Mouse (Mus musculus) spleen, postnatal 4 days (tissue): Measurements from ENCODE around the gene Pmvk.

Experiments
- DNase-seq, 2 experiments: peaks; one replicate each; pipeline ENCODE4 v3.0.0; 2022; ENCODE audit warnings: low spot score in 2 of 2

Gene Pmvk

DNA sequence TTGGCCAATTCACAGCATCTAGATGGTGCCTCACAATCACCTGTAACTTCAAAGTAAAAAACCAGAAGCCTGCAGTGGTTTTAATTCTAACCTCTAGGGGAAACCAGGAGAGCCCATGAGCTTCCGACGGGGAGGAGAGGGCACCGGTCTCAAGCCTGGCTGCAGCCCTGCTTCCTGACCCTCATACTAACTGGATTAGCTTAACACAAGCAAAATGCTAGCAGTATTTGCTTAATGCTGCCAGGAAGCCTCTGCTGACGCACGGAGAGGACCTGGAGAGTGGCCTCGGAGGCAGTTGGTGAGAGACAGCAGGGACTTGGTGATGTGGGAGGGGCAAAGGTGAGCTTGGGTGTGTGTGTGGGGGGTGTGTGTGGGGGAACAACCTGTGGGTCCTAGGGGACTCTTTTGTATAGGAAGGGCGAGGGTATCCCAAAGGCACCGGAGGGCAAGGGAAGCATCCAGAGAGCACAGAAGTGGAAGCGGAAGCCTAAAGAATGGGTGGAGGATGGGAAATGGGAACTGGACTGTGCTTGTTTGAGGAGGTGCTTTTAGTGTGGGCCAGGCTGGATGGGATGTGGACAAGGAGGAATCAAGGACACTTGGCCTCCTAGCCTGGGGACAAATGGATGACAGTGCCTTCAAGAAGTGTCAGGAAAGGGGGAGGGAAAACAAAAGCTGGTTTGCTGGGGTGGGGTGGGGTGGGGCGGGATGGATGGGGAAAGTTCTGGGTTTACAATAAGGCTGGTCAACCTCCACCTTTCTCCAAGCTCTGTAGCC is at the start of gene Pmvk:
Gene Pmvk, plus strand, starts transcription at position 141 of the 777 bp plus-strand sequence.
- DNase-seq = no peak

DNA sequence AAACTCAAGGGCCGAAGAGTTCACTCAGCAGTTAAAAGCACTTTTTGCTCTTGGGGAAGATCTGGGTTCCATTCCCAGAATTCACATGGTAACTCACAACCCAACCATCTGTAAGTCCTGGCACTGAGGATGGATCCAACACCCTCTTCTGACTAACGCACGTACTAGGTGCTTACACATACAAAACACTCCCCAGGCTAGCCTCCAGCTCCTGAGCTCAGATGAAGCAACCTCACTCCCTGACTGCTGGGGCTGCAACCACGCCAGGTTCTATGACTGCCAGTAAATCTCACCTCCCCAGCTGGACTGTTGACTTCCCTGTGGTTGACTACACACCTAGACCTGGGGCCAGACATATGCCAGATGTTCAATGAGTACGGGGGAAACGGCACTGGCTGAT is 47.5 kb upstream of the Pmvk start:
- DNase-seq = no peak

DNA sequence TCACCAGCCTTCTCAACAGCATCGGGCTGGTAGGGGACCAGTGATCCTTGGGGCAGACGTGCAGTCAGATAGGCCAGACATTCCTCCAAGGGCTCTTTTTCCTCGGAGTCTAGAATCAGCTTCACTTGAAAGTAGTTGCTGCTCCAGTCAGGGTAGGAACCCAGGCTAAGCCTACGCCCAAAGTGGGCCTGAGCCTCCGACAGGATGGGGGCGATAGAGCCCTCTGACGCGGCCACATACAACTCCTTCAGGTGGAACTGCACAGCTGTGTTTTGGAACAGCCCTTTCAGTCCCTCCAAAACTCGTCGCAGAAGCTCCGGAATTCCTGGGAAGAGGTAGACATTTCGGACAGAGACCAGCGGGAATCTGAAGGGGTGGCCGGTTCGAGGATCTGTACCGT is 45.9 kb upstream of the Pmvk start:
- no peak for DNase-seq

DNA sequence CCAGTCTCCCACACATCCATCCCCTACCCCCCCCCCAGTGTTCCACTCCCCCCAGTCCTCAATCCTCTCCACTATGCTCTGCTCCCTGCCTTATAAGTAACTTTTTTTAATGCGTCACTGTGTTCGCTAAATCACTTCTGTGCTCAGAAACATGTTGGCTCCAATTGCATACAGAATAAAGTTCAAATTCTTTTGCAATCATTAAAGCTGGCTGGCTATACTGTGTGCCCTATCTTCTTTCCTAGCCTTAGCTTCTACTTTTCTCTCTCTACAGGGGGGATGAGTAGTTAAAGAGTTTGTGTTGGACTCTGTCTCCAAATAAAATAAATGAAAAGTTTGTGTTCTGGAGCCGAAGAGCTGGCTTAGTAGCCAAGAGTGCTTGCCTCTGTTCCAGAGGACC is 44.6 kb upstream of the Pmvk start:
- DNase-seq = no peak

DNA sequence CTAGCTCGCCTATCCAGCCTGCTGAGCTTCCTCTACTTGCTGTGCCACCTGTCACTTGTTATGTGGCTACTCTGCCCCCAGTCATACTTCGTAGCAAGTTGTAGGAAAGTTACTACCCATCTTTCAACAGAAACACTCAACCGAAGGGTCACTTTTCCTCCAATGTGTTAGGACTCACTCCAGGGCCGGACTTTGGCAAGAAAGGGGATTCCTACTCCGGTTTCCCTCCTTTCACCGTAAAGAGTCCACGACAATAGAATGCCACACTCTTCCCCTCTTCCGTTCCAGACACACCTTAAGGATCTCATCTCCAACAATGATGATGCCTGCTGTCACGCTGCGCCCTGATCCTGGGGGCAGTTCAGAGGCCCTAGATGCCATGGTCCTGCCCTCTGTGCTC is 43.5 kb upstream of the Pmvk start:
- DNase-seq = no peak

DNA sequence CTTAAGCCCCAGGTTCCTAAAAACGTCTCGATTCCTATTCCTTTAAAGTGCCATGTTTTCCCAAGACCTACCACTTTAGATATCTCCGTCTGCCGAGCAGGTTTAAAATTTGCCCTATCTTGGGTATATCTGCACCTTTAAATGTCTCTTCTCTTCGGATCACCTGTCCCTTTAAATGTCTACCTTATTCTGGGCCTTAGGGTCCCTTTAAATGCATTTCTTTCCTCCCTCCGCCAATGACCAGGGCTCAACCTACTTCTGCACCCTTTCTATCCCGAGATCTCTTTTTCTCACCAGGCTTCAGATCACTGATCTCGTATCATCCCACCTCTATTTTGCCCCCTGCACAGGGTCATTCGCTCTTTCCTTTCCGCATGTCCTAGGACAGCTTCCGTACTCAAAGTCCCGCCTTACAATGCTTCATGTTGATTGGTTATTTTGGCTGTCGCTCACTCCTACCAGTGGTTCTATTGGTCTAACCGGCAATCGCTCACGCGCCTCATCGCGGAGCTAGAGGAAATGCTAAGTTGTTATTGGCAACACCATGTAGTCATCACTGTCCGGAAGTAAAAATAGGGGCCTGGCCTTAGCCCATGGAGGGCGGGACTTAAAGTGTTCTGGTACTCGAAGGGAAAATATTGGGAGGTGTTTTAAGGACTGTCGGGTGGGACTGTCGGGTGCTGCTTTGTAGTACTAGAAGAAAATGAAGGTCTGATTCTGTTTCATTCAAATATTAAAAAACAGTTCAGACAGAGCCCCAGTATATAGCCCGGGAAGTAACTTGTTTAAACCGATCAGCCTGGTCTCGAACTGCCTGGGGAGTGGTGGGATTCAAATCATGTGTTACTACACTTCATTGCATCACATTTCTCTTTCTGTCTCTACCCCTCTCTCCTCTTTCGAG is 42.6 kb upstream of the Pmvk start, which contains the start of gene Flad1:
Gene Flad1, minus strand, starts transcription at position 381 of the 904 bp plus-strand sequence.
- DNase-seq = peak; percentile 98

DNA sequence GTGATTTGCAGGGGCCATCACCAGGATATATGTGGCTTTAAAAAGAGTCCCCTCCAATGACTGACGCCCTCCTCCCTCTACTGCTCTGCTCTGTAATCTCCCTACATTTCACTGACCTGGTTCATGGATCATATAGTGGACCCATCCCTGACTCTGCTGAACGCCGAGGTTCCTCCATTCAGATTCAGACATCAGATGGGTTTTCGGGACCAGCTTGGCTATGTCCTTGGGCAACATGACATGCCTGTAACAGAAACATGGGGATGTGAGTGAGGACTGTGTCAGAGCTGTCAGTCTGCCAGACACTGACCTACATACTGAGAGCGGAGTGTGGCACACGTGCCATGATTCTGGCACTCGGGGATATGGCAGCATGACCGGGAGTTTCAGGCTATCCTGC is 38.2 kb upstream of the Pmvk start:
- DNase-seq = no peak

DNA sequence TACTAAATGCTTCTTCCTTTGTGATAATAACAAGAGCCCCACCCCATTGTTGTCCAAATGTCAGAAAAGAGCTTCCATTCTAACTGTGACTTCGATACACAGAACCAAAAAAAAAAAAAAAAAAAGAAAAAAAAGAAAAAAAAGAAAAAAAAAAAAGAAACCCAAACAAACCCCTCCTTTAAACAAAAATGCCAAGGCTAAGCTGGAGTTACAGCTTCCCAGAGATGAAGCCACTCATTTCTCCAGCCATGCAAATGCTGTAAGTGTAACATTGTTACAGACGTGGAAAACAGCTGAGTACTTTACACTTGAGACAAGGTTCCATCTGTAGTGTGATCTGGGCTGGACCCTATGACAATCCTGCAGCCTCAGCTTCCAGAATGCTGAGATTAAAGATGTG is 37.2 kb upstream of the Pmvk start:
- DNase-seq = no peak

DNA sequence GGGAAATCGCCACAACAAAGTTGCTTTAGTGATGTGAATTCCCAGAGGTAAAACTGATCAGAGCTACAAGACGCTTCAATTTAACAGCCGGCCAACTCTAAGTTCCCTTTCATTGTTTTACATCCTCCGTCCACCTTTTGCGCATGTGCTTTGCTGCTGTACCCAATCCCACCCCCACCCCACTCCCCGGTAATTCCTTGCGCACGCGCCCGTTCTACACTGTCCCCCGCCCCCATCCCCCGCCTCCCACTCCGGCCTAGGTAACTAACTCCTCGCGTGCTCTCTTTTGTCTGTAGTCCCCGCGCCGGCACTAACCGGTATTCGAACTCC is 36.5 kb upstream of the Pmvk start:
- DNase-seq = no peak

DNA sequence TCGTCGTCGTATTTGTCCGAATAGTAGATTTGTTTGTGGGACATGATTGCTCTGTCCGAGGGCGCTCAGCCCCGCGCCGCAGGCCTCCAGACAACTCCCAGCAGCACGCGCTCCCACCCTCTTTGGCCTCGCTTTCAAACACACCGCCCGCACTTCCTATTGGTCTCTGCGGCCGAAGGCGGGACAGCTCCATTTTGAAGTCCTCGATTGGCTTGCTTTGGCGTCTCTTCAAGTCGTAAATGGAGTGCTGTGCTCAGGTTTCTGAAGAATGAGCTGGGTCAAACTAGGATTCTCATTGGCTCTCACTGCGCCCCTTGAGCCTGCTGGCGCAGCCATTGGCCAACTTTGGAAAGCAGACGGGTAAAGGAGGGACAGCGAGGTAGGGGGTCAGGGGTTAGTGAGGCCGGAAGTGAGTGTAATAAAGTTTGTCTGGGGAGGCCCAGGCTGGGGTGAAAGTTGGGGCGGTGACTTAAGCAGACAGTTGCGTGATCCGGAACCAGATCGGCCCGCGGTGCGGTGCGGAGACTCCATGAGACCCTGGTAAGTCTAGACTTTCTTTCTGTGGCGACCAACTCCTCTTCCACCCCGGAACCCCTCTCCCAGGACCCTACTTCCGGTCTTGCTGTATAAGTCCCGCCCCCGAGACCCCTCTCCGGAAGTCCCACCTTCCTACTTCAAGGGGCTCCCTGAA is 36.0 kb upstream of the Pmvk start, which contains the start of the genes Cks1b and Shc1:
Gene Cks1b, minus strand, starts transcription at position 214 of the 691 bp plus-strand sequence.
Gene Shc1, plus strand, starts transcription at position 274 of the 691 bp plus-strand sequence.
- DNase-seq = peak; percentile 91 to 93

DNA sequence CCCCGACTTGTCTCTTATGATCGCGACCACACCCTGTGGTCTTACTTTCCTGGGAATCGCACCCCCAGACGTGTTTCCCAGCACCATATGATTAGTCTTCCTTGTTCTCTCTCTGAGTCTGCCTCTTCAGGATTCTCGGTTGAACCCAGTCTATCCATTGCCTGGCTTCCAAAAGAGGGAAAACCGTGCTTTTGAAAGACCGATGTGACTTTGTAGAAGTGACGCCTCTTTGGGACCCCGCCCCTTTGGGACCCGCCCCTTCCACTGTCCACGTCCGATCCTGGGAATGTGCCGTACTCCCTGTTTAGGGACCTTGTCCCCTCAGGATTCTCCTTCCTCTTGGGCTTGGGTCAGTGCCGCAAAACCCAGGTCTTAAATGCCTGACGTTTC is 35.5 kb upstream of the Pmvk start:
- peak; percentile 63 to 78 for DNase-seq

DNA sequence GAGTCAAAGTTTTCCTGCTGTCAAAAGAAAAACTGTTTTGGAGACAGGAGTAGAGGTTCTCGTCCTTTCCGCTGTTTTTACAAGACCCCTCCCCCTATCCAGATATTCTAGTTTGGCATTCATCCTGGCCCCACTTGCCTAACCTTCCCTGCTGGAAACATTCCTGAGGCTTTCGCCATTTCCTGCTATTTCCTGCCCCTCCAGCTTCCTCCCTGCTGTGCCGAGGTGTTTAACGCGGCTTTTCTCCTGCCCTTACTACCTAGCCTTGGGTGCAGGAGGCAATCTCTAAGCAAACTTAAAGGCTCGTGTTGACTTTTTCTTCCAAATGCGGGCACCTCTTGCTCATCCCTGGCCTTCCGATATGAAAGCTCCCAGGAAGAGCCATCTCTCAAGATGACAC is 34.8 kb upstream of the Pmvk start:
- no peak for DNase-seq

DNA sequence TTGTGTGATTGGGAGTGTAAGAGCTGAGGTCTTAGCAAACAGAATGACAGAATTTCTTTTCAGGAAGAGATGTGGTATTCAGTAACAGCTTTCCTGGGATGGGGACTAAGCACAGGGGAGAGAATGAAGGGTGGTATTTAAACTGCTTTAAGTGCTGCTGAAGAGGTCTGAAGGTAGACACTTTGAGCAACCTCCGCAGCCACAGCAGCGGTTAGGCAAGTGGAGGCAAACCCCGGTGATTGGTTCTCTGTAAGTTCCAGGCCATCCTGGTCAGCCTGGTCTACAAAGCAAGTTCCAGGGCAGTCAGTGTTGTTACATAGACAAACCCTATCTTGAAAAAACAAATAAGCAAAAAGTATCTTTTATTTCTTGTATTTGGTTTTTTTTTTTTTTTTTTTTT is 34.4 kb upstream of the Pmvk start:
- DNase-seq = no peak

DNA sequence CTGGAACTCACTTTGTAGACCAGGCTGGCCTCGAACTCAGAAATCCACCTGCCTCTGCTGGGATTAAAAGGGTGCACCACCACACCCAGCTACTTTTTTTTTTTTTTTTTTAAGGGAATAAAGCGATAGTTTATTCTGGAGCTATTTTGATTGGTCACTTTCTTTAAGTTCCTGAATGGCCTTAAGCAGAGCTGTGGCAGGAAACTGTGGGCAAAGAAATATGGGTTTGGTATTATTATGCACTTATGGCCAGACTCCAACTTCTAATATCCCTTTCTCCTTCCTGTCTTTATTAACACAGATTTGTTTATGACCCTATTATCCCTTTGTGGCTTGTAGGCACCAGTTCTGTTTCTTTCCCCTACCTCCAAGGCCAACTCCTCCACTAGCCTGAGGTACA is 33.9 kb upstream of the Pmvk start:
- DNase-seq = no peak

DNA sequence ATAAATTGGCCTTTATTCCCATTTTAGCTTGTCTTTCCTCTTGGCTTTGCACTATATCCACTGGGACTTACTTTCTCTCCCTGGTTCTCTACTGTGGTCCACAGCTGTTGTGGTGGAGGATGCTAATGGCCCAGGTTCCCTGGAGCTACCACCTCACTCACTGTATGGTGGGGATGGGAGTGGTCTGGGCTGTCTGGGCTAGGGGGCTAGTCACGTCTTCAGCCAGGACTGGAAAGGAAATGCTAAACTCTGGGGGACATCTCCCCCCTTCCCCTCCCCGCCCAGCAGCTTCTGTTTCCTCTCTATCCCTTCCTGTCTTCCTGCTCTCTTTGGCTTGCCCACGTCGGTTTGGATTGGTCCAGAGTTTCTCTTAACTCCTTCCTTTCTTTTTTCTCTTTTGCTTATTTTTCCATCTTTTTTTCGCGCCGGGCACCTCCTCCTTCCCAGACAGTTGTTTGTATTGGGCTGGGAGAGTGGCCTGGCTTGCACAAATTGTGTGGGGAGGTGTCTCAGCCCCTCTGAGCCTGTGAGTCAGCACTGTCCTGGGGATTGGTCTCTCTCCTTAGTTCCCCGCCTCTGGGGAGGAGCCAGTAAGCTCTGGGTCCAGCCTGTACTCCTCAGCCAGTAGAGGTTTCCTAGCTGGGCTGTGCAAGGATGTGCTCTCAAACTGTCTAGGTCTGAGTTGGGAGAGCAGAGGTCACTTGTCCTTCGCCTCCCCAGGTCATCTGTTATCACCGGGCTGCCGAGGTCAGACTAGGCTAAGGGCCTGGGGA is 33.2 kb upstream of the Pmvk start:
- peak; percentile 80 to 82 for DNase-seq

DNA sequence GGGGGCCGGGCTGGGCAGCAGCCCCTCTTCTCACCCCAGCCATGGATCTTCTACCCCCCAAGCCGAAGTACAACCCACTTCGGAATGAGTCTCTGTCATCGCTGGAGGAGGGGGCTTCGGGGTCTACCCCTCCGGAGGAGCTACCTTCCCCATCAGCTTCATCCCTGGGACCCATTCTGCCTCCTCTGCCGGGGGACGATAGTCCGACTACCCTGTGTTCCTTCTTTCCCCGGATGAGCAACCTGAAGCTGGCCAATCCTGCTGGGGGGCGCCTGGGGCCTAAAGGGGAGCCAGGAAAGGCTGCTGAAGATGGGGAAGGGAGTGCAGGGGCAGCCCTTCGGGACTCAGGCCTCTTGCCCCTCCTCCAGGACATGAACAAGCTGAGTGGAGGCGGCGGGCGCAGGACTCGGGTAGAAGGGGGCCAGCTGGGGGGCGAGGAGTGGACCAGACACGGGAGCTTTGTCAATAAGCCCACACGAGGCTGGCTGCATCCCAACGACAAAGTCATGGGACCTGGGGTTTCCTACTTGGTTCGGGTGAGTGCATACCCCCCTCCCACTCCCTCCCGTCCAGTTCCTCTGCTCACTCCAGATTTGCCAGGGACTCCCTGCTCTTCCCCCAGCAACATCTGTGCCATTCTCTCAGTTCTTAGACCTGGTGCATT is 32.4 kb upstream of the Pmvk start:
- DNase-seq = no peak

DNA sequence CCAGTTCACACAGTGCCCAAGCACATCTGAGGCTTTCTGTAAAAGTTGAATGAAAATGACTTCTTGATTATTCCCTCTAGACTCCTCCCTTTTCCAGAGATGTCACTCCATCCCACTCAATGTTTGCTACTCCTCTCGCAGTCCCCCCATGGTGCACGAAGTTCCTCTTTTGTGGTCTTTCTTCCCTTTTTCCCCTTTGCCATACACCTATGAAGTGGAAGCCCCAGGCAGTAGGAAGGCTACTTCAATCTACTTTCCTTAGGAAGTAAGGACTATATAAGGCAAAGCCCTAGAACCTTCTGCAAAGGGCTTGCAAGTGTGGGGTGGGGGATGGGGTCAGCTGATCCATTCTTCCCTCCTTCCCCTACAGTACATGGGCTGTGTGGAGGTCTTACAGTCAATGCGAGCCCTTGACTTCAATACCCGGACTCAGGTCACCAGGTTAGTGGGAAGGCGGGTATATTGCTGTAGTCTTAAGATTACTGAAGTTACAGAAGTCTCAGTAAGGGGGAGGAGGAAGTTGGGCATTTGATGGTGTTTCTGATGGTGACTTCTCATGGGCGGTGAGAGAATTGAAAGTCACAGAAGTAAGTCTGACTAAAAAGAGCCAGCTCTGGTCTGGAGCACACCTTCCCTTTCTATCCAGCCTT is 31.7 kb upstream of the Pmvk start:
- no peak for DNase-seq

DNA sequence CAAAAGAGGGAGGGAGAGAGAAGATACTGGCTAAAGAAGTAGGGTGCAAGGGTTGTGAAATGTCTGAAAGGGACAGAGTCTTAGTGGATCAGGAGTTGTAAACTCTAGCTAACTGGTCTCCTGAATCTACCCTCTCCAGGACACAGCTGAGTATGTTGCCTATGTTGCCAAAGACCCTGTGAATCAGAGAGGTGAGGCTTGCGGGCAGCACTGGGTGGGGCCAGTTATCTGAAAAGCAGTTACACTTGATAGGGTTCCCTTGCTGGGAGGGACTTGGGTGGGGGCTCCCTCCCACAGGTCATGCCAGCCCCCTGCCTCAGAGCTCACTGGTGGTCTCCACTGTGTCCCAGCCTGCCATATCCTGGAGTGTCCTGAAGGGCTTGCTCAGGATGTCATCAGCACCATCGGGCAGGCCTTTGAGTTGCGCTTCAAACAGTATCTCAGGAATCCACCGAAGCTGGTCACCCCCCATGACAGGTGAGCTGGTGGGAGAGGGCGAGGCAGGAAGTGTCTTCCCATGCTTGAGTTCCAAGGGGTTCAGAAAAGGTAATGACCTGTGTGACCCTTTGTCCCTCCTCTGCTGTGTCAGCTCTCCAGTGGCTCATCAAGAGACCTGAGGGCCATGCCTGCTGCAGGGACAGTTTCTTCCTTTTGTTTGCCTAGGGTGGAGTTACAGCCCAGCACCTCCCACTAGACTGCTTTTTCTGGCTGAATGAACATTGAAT is 29.8 kb upstream of the Pmvk start:
- no peak for DNase-seq

DNA sequence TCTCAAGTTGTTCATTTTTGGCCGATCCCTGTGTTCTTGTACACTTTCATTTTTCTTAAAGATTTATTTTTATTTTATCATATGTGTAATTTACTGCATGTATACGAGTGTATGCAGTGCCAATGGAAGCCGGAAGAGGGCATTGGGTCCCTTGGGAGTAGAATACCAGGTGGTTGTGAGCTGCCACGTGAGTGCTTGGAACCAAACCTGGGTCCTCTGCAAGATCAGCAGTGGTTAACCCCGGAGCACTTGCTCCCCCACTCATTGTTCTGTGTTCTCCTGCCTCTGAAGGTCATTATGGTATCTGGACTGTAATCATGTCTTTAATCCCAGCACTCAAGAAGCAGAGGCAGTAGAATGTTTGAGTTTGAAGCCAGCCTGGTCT is 29.2 kb upstream of the Pmvk start:
- DNase-seq = no peak

DNA sequence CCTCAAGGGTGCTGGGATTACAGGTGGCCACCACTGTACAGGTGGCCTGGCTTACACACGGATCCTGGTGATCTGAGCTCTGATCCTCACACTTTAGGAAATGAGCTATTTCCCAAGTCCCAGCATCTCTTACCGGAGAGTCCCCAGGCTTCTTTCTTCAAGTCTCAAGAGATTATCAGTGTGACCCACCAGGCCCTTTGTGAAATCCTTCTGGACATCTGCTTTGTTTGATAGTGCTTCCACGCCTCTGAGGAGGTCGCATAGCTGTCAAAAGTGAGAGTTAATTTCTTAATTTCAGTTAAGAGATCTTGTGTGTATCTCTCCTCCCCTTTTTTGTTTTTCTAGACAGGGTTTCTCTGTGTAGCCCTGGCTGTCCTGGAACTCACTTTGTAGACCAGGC is 28.5 kb upstream of the Pmvk start:
- DNase-seq = no peak
